Mouse (Mus musculus): Measurements from ENCODE around the gene Zdhhc18. TPM values are rescaled to one million over a fixed set of nuclear protein-coding genes. Genes with fewer than 3 reads are reported as not detected.
A peak's percentile ranks its signal among the peaks of the same experiment; 100 is the strongest.

Zdhhc18 gene
- total RNA-seq, 2 experiments from 2014 or later = 33.2 to 36.8 TPM

GRCm38 (mm10) chr4:133626621-133627020, 23.3 kb downstream of the Zdhhc18 start:
- TF ChIP-seq CTCF (IDR thresholded peaks at IDR 0.05) = no peak
- Histone ChIP-seq H3K4me3 (no peak overlapping the region), H3K27ac (peak overlapping the region; percentile 66; the same call in 1 of the 2 replicates)
- DNase-seq (ENCODE audit: extremely low spot score in 1 of 2, low spot score in 2 of 2) = no peak
- intact Hi-C loops (cut with DNase I) = no loop called here

DNA sequence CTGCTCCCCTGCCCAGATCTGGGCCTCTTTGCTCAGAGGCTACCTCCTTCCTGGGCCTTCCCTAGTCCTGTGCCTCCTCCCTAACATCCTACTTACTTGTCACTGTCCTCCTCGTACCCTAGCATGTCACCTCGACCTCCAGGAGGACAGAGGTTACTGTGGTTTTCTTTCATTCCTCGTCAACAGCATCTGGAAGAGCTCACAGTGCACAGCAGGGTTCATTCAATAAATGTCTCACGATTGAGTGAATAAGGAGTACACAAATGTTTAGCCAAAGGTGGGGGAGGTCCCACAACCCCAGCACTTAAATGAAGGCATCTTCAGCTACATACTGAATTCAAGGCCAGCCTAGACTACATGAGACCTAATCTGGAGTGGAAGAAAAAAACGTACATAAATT, 23.7 kb downstream of the Zdhhc18 start:
- no peak overlapping the region for H3K4me3 ChIP-seq
- peak overlapping the region; percentile 66 for H3K27ac ChIP-seq
- intact Hi-C loops (cut with DNase I) = no loop called here
- TF ChIP-seq CTCF (IDR thresholded peaks at IDR 0.05) = no peak
- no peak for DNase-seq (ENCODE audit: extremely low spot score in 1 of 2, low spot score in 2 of 2)

DNA sequence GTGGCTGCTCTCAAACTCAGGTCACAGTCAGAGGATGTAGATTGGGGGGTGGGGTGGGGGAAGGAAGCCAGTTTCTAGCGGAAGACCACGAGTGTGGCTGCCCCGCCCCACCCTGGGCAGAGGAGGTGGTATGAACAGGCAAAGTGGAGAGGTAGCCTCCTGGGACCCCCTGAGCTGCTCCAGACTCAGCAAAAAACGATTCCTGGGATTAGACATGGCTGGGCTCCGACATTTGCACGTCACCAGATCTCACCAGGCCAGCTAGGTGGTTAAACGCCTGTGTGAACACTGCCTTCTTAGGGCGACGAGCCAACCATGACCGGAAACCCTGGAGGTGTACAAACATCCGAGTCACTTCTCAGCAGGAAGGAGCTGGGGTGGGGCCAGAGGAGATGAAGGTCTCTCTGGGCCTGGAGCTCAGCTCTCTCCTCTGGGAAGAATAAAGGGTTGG, 24.3 kb downstream of the Zdhhc18 start:
- no peak for TF ChIP-seq CTCF (IDR thresholded peaks at IDR 0.05)
- Histone ChIP-seq H3K4me3 (no peak overlapping the region), H3K27ac (peak overlapping the region; percentile 66)
- DNase-seq (ENCODE audit: extremely low spot score in 1 of 2, low spot score in 2 of 2) = no peak
- intact Hi-C loops (cut with DNase I) = no loop called here

DNA sequence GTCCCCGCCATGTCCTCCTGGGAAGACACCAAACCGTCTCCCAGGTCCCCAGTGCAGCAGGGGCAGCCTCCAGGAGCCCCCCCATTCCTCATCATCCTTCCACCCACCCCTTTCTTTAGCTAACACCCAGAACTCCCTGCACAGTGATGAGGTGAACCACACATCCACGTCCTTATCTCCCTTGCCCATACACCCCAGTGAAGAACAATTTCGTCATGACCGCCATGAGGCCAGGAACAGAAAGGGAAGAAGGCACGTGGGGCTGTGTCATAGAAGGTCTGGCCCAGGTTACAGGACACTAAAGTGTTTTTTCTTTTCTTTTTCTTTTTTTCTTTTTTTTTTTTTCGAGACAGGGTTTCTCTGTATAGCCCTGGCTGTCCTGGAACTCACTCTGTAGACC, 25.1 kb downstream of the Zdhhc18 start:
- no peak for DNase-seq (ENCODE audit: extremely low spot score in 1 of 2, low spot score in 2 of 2)
- no peak for TF ChIP-seq CTCF (IDR thresholded peaks at IDR 0.05)
- Histone ChIP-seq H3K4me3 (no peak overlapping the region), H3K27ac (no peak overlapping the region)
- intact Hi-C loops (cut with DNase I) = no loop called here

GRCm38 (mm10) chr4:133622161-133622695, 27.7 kb downstream of the Zdhhc18 start:
- no peak overlapping the region for H3K27ac ChIP-seq
- no peak for DNase-seq (ENCODE audit: extremely low spot score in 1 of 2, low spot score in 2 of 2)
- intact Hi-C loops (cut with DNase I) = no loop called here
- H3K4me3 ChIP-seq = no peak overlapping the region
- no peak for TF ChIP-seq CTCF (IDR thresholded peaks at IDR 0.05)

GRCm38 (mm10) chr4:133620668-133621067, 29.3 kb downstream of the Zdhhc18 start:
- no peak overlapping the region for H3K27ac ChIP-seq
- no peak for DNase-seq (ENCODE audit: extremely low spot score in 1 of 2, low spot score in 2 of 2)
- no peak overlapping the region for H3K4me3 ChIP-seq
- intact Hi-C loops (cut with DNase I) = no loop called here
- TF ChIP-seq CTCF (IDR thresholded peaks at IDR 0.05) = no peak

DNA sequence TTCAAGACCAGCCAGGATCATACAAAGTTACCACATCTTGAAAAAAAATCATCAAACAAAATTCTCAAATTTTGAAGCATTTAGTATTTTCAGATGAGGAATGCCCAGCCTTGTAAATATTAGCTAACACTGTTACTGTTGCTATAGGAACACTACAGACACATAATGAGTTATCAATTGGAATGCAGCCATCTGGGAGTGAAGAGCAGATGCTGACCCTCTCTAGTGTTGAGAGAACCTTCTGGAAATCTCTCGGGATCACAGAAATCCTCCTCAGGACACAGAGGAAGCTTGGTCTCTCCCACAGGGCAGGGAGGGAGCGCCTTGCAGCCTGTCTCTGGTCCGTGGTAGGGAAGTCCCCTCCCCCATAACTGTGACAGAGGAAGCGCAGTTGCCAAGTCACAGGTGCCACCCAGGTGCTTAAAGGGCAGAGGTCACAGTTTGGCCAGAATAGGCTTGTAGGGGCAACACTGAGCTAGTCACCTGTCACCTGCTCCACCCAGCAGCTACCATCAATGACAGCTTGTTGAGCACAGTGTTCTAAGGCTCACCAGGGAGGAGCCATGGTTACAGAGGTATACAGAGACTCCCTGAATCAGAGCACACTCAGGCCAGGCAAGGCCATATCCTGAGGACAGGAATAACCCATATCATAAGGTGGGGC, 30.3 kb downstream of the Zdhhc18 start:
- Histone ChIP-seq H3K4me3 (no peak overlapping the region), H3K27ac (no peak overlapping the region)
- DNase-seq (ENCODE audit: extremely low spot score in 1 of 2, low spot score in 2 of 2) = no peak
- TF ChIP-seq CTCF (IDR thresholded peaks at IDR 0.05) = no peak
- intact Hi-C loops (cut with DNase I) = no loop called here

- intact Hi-C loops (cut with DNase I) = no loop called here
- DNase-seq (ENCODE audit: extremely low spot score in 1 of 2, low spot score in 2 of 2) = no peak
These were observed 32.0 kb downstream of the Zdhhc18 start for GRCm38 (mm10) chr4:133617936-133618335.

GRCm38 (mm10) chr4:133615416-133615815, 34.5 kb downstream of the Zdhhc18 start:
- intact Hi-C loops (cut with DNase I) = no loop called here
- DNase-seq (ENCODE audit: extremely low spot score in 1 of 2, low spot score in 2 of 2) = no peak
- no peak for TF ChIP-seq CTCF (IDR thresholded peaks at IDR 0.05)
- Histone ChIP-seq H3K27ac (no peak overlapping the region; the same call in 1 of the 2 replicates), H3K4me3 (no peak overlapping the region)

More at GRCm38 (mm10) chr4:133617936-133618335, 32.0 kb downstream of the Zdhhc18 start:
- no peak for TF ChIP-seq CTCF (IDR thresholded peaks at IDR 0.05)
- no peak overlapping the region for H3K4me3 ChIP-seq
- H3K27ac ChIP-seq = no peak overlapping the region

DNA sequence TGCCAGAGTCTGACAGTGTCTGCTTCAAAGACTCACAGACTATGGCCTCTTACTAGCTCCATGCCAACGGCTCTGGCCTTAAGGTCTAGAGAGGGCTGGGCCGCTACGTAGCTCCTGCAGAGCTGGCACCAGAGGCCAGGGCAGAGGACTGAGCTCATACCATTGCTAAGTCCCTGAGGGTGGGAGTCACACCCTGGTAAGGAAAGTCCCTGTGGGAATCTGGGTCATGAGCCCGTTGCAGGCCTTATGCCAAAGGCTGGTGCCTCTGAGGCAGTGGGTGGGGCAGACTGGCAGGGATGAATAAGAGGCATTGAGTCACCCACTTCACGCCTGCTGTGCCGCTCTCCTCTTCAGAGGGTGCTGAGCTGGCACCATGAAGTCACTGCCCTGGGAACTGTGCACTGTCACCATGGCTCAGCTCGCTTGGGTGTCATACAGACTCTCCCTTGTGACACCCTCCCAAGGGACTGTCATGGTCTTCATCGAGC, 35.6 kb downstream of the Zdhhc18 start:
- peak overlapping the region; percentile 75 for H3K27ac ChIP-seq
- H3K4me3 ChIP-seq = no peak overlapping the region
- intact Hi-C loops (cut with DNase I) = no loop called here
- TF ChIP-seq CTCF (IDR thresholded peaks at IDR 0.05) = no peak
- DNase-seq (ENCODE audit: extremely low spot score in 1 of 2, low spot score in 2 of 2) = peak; percentile 70 to 75

GRCm38 (mm10) chr4:133613867-133614266, 36.1 kb downstream of the Zdhhc18 start:
- no peak overlapping the region for H3K4me3 ChIP-seq
- intact Hi-C loops (cut with DNase I) = no loop called here
- DNase-seq (ENCODE audit: extremely low spot score in 1 of 2, low spot score in 2 of 2) = no peak
- peak overlapping the region; percentile 62 for H3K27ac ChIP-seq
- no peak for TF ChIP-seq CTCF (IDR thresholded peaks at IDR 0.05)

DNA sequence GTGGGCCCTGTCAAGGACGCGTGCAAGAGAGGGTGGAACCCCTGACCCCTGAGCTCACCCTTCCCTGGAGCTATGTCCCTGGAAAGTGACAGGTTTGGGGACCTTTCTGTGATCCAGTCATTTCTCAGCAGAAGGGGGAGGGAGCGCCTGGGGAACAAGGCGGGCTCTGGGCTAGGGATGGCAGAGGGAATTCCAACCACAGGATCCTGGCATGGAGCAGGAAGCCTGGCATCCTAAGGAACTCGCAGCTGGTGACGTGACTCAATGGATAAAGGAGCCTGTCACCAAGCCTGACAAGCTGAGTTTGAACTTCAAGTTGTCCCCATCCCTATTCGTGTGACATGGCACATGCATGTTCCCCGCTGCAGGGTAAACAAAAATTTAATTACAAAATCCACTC, 36.9 kb downstream of the Zdhhc18 start:
- Histone ChIP-seq H3K27ac (no peak overlapping the region), H3K4me3 (no peak overlapping the region)
- DNase-seq (ENCODE audit: extremely low spot score in 1 of 2, low spot score in 2 of 2) = no peak
- intact Hi-C loops (cut with DNase I) = no loop called here
- no peak for TF ChIP-seq CTCF (IDR thresholded peaks at IDR 0.05)

DNA sequence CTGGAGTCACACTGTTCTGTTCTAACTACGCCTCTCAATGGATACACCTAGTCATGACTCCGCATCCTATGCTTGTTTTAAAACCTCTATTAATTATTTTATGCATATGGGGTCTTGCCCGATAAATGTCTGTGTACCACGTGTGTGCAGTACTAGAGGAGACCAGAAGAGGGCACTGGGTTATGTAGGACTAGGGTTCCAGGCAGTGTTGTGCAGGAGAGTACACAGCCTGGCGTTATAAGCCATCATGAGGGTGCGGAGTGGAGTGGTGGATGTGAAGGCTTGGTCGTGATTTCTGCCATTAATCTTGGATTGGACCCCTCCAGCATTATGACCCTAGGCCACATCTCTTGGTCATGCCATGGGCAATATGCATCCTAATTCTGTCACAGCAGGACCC, 37.5 kb downstream of the Zdhhc18 start:
- Histone ChIP-seq H3K4me3 (no peak overlapping the region), H3K27ac (no peak overlapping the region)
- intact Hi-C loops (cut with DNase I) = no loop called here
- DNase-seq (ENCODE audit: extremely low spot score in 1 of 2, low spot score in 2 of 2) = no peak
- TF ChIP-seq CTCF (IDR thresholded peaks at IDR 0.05) = peak; percentile 20
